Mouse (Mus musculus) ES-E14 (cell line): Measurements from ENCODE around the gene Cdkn2aipnl.

Experiments used
- CHD2 ChIP-seq: IDR thresholded peaks from 2 replicates; pipeline ENCODE4 v1.6.1; 2014; ENCODE audit warnings: mild to moderate bottlenecking, low read depth, low read length, inconsistent platforms
- HCFC1 ChIP-seq: IDR thresholded peaks from 2 replicates; pipeline ENCODE4 v1.6.1; 2012; ENCODE audit warnings: low read length, inconsistent platforms, borderline replicate concordance; ENCODE audit not compliant: insufficient read depth
- MAFK ChIP-seq: IDR thresholded peaks from 2 replicates; pipeline ENCODE4 v1.6.1; 2014; ENCODE audit warnings: mild to moderate bottlenecking, low read depth, low read length, inconsistent platforms; ENCODE audit not compliant: insufficient read depth
- ZC3H11A ChIP-seq: IDR thresholded peaks from 2 replicates; pipeline ENCODE4 v1.6.1; 2012; ENCODE audit warnings: low read depth, mild to moderate bottlenecking, inconsistent platforms, low read length, borderline replicate concordance
- ZNF384 ChIP-seq: IDR thresholded peaks from 2 replicates; pipeline ENCODE4 v1.6.1; 2012; ENCODE audit warnings: low read depth, low read length, inconsistent platforms

DNA sequence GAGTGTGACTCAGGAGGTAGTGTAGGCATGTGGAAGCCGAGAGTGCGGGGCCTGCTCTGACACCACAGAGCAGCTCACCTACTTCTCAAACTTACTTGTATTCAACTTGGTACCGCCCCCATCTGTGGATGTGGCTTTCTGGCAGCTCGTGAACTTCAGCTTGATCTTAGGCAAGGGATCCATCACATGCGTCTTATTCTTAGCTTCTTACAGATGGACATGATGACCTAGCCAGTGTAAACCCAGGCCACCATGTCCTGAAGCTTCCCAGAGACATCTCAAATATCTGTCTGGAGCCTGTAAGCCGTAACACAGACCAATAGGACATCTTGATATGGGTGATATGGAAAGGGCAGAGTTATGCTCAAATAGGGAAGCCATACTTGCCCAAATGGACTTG, 4.2 kb downstream of the Cdkn2aipnl start:
- TF ChIP-seq HCFC1 (no peak), CHD2 (no peak), ZC3H11A (no peak), MAFK (no peak), ZNF384 (no peak)
